Mouse (Mus musculus) fibroblast of lung, adult 2 months (primary cell): ENCODE results near the gene Nmt1.

Source experiments
- DNase-seq: peaks from one replicate; pipeline ENCODE4 v3.0.0-alpha.2; 2011; ENCODE audit warnings: low read depth

Gene Nmt1

DNA sequence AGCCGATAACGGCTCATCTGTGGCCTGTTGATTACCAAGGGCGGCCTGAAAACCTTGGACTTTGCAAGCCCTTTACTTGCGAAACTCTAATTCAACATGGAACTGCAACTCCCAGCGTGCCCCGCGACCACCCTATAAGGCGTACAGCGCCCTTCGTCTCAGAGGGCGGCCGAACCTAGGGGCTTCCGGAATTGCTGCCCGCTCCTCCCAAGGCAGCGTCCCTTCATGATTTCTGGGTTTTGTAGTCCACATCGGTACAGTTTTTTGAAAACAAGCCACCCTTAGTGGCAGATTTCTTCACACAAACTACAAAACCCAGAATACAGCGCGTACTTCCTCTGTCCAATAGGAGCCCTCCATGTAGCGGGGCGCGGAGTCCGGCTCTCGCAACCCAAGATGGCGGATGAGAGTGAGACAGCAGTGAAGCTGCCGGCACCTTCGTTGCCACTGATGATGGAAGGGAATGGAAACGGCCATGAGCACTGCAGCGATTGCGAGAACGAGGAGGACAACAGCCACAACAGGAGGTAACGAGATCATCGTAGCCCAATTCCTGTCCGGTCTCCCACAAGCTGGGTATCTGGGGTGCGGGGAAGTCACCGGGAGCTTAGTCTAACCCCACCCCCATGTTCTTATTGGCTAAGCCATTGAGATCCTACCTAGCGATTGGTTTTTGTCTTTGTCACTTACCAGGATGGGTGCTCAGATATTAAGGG, at the start of gene Nmt1, which contains the start of gene Dcakd:
Gene Nmt1 (plus strand): TSS at position 15 of the 716 bp plus-strand sequence.
Gene Dcakd (minus strand): TSS at position 158 of the 716 bp plus-strand sequence.
- peak; percentile 98 for DNase-seq

DNA sequence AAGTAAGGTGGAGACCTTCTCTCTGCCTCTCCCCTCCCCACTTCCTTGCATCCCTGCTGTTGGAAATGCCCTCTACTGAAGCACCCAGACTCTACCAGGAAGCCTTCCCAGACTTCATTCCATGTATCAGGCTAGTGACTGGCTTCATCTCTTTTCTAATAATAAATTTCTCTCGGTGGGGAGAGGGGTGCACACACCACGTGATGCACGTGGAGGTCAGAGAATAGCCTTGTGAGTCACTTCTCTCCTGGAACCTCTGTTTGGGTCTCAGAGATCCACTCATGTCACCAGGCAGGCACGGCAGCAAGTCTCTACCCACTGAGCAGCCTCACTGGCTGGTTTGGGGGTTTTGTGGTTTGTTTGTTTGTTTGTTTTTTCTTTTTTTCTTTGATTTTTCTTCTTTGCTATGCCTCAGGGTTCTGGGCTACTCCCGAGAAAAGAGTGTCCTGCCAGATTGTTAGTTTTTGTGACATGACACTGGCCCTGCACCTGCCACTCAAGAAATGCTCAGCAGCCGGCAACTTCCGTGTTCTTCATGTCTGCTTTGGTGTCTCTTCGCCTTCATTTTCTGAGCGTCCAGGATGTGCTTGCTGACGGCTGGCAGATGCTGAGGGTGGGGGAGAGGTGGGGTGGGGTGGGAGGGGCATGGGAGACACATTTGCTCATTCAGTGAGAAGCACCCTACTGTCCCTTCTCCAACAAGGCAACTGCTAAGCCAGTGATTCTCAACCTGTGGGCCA, 46.7 kb upstream of the Nmt1 start:
- no peak for DNase-seq

DNA sequence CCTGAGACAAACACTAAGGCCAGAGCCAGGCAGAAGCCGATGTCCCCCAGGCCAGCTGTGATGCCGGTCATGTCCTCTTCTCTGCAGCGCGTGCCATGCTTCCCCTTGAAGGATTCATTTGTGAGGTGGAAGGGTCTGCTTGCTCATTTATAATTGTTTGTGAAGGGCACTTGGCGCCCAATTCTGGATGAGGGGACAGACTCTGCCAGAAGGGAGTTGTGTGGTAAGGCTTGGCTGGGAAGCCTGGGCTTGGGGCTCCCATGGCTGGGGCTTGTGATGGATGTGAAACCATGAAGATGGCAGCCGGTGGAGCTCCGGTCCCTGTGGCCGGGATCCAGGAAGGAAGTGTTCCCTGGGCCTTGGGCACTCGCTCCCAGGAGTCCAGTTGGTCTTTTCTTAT, 43.9 kb upstream of the Nmt1 start:
- DNase-seq = no peak

- no peak for DNase-seq
These were observed 43.4 kb upstream of the Nmt1 start for GRCm38 (mm10) chr11:102984615-102985014.

- no peak for DNase-seq
These were observed 42.8 kb upstream of the Nmt1 start for GRCm38 (mm10) chr11:102985160-102985559.

DNA sequence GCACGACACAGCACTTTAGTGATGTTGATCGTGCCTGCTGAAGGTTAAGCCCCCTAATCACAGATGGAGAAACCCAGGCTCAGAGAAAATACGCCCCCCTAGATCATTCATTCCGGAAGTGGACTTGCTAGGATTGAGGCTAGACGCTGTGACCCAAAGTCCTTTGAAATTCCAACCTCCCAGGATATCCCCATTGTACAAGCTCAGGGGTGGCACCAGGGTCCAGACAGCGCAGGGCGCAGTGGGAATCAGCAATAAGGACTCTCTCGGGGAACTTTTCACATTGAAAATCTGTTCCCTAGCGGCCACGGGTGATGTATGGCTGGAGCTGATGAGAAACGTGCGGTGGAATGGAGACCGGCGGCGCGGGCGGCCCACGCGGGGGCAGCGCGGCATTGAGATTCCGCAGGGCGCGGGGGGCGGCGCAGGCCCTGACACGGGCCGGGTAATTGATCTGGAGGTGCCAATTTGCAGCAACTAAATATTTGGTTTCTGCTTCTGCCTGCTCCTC, 38.3 kb upstream of the Nmt1 start:
- no peak for DNase-seq

DNA sequence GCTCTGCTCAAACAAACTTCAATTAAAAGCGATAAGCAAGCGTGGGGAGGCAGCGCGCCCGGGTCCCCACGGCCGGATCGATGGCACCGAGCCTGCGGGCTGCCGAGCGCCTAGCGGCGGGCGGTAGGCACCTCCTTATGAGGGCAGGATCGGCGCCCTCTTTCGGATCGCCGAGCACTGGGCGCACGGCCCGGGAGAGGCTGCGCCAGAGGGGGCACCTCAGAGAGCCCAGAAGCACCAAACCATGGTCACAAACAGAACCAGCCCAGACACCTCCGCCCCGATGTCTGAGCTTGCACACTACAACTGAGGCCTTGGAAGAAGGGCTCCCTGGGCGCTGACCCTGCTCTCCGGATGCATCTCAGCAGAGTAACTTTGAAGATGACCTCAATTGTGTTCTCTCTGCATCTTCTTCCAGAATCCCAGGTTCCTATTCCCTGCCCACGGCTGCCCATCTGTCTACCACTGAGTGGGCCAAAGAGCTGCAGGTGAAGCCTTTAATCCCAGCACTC, 37.8 kb upstream of the Nmt1 start:
- no peak for DNase-seq

- DNase-seq = no peak
These were observed 36.3 kb upstream of the Nmt1 start for GRCm38 (mm10) chr11:102991681-102992080.

DNA sequence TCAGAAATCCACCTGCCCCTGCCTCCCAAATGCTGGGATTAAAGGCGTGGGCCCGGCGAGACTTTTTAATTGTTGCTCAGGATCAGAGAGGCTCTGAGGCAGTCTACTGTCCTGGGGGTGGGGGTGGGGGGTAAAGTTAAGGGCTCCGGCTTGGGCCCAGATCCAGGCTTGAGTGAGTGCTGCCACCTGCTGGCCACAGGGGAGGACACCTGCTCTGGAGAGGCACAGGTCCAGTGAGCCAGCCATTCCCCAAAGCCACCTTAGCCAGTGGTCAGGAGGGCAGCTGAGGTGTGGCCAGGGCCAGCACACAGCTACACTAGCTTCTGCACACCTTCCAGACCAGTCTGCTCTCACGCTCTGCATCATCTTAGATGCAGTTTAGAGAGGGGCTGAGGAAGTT, 35.0 kb upstream of the Nmt1 start:
- no peak for DNase-seq

GRCm38 (mm10) chr11:102993420-102994029, 34.5 kb upstream of the Nmt1 start:
- no peak for DNase-seq

DNA sequence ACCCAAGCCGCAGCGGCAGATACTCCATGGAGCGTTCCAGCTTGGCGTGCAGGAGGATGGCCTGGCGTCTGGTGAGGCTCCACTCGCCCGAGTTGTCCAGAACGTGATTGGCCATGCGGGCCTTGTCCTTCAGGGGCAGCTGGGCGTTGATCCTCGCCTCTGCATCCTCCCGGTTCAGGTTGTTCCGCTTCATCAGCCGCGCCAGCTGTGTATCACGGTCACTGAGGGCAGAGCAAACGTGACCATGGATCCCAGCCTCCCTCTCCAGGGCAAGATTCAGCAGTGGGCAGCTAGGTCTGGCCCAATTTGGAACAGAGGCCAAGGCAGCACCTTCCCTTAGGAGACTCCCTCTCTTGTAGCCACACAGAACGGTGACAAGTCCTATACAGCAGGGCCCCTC, 33.0 kb upstream of the Nmt1 start:
- DNase-seq = no peak

GRCm38 (mm10) chr11:102996385-102996784, 31.6 kb upstream of the Nmt1 start:
- DNase-seq = no peak

GRCm38 (mm10) chr11:102996991-102997770, 30.8 kb upstream of the Nmt1 start:
- no peak for DNase-seq

GRCm38 (mm10) chr11:102998254-102998576, 29.8 kb upstream of the Nmt1 start:
- no peak for DNase-seq

- no peak for DNase-seq
These were observed 29.2 kb upstream of the Nmt1 start for GRCm38 (mm10) chr11:102998577-102999316.

GRCm38 (mm10) chr11:102999317-102999970, 28.5 kb upstream of the Nmt1 start:
- DNase-seq = no peak

- DNase-seq = no peak
These were observed 27.9 kb upstream of the Nmt1 start for GRCm38 (mm10) chr11:103000111-103000510.

DNA sequence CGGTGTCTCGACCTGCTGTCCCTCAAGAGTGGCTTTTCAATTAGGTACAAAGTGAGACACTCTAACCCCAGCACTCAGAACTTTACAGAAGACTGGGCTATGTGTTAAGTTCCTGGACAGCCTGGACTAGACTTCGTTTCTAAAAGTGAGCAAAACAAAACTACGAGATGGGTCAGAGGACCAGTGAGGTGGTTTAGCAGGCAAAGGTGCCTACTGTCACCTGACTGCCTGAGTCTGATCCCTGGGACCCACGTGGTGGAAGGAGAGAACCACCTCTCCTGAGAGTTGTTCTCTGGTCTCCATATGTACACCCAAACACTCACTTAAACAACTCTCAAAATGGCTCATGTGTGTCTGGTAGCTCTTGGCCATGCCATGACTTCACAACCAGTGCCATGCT, 26.9 kb upstream of the Nmt1 start:
- no peak for DNase-seq

- DNase-seq = peak; percentile 96
These were observed 24.8 kb upstream of the Nmt1 start for GRCm38 (mm10) chr11:103003210-103003609.

- DNase-seq = no peak
These were observed 23.1 kb upstream of the Nmt1 start for GRCm38 (mm10) chr11:103004852-103005251.
